Mouse (Mus musculus): ENCODE data around the gene Layn.

The Layn gene

GRCm38 (mm10) chr9:51076979-51077315 lies at the start of gene Layn:
TSS of gene Layn (minus strand) at chr9:51077094.
- DNase-seq: peak; percentile 95

- no peak for DNase-seq
Measured at GRCm38 (mm10) chr9:51114767-51115166, 37.9 kb upstream of the Layn start.

GRCm38 (mm10) chr9:51105751-51106150 lies 28.9 kb upstream of the Layn start:
- no peak for DNase-seq

- peak; percentile 80 for DNase-seq
Measured at GRCm38 (mm10) chr9:51103808-51104514, 27.1 kb upstream of the Layn start.

- DNase-seq: peak; percentile 71
Measured at GRCm38 (mm10) chr9:51102963-51103807, 26.3 kb upstream of the Layn start.

- DNase-seq: peak; percentile 73
Measured at GRCm38 (mm10) chr9:51101756-51102425, 25.0 kb upstream of the Layn start, which contains the start of gene 4833427G06Rik. TSS of gene 4833427G06Rik (minus strand) at chr9:51102078.

- DNase-seq: no peak
Measured at GRCm38 (mm10) chr9:51096306-51096705, 19.4 kb upstream of the Layn start.

GRCm38 (mm10) chr9:51093697-51094096 lies 16.8 kb upstream of the Layn start:
- no peak for DNase-seq

GRCm38 (mm10) chr9:51081614-51082013 lies 4.7 kb upstream of the Layn start:
- no peak for DNase-seq

- DNase-seq: peak; percentile 34
Measured at GRCm38 (mm10) chr9:51076300-51076978, 455 bp downstream of the Layn start.

GRCm38 (mm10) chr9:51075780-51076179 lies 1.1 kb downstream of the Layn start:
- DNase-seq: peak; percentile 61

GRCm38 (mm10) chr9:51070801-51071200 lies 6.1 kb downstream of the Layn start:
- DNase-seq: no peak

- DNase-seq: no peak
Measured at GRCm38 (mm10) chr9:51068202-51068601, 8.7 kb downstream of the Layn start.

GRCm38 (mm10) chr9:51060601-51061000 lies 16.3 kb downstream of the Layn start, which contains the start of gene Btg4:
TSS of gene Btg4 (plus strand) at chr9:51060901.
- DNase-seq: no peak

- no peak for DNase-seq
Measured at GRCm38 (mm10) chr9:51058951-51059521, 17.9 kb downstream of the Layn start.

- DNase-seq: peak; percentile 45
Measured at GRCm38 (mm10) chr9:51056360-51057324, 20.3 kb downstream of the Layn start.

- no peak for DNase-seq
Measured at GRCm38 (mm10) chr9:51052180-51052579, 24.7 kb downstream of the Layn start.

- no peak for DNase-seq
Measured at GRCm38 (mm10) chr9:51042136-51042535, 34.8 kb downstream of the Layn start.

- no peak for DNase-seq
Measured at GRCm38 (mm10) chr9:51041491-51041980, 35.4 kb downstream of the Layn start.

- no peak for DNase-seq
Measured at GRCm38 (mm10) chr9:51032785-51033529, 43.9 kb downstream of the Layn start.
